Mouse (Mus musculus) stomach, embryonic 14.5 days (tissue): ENCODE data around the gene Nckap5l. TPM values are rescaled to one million over a fixed set of nuclear protein-coding genes. Genes with fewer than 3 reads are reported as not detected.
"Not testable (repeated sequence)": the region's sequence is repeated elsewhere in the genome, so short reads cannot be mapped to it uniquely, and the experiment has no call there.

ENCODE experiments used
- ATAC-seq: fragments of 200-750 bp; cut with Nextera tagmentation; 2 replicates; pipeline ENCODE4 v1.8.0; 2017; ENCODE audit warnings: low read depth, moderate TSS enrichment; ENCODE audit not compliant: insufficient number of reproducible peaks, insufficient read depth, low FRiP score
- H3K27ac ChIP-seq: fragments of 300-500 bp; sonication (generic); 2 replicates; pipeline ENCODE4 v1.5.1; 2014; ENCODE audit warnings: mild to moderate bottlenecking, low read length, moderate library complexity, mixed read lengths
- H3K27me3 ChIP-seq: fragments of 300-500 bp; sonication (generic); 2 replicates; pipeline ENCODE4 v1.6.1; 2014; ENCODE audit warnings: low read length, control low read depth, mixed read lengths; ENCODE audit not compliant: control insufficient read depth, insufficient read depth
- H3K36me3 ChIP-seq: fragments of 300-500 bp; sonication (generic); 2 replicates; pipeline ENCODE4 v1.6.1; 2014; ENCODE audit warnings: mild to moderate bottlenecking, control low read depth, low read length, moderate library complexity, mixed read lengths; ENCODE audit not compliant: control insufficient read depth, insufficient read depth
- H3K4me1 ChIP-seq: fragments of 300-500 bp; sonication (generic); 2 replicates; pipeline ENCODE4 v1.6.1; 2014; ENCODE audit warnings: low read length, control low read depth, mixed read lengths; ENCODE audit not compliant: control insufficient read depth, insufficient read depth
- H3K4me2 ChIP-seq: fragments of 300-500 bp; sonication (generic); replicated peaks from 2 replicates; pipeline ENCODE4 v1.6.1; 2014; ENCODE audit warnings: low read depth, low read length, control low read depth
- H3K4me3 ChIP-seq: fragments of 300-500 bp; sonication (generic); 2 replicates; pipeline ENCODE4 v1.5.1; 2014; ENCODE audit warnings: low read depth, low read length, control low read depth
- H3K9ac ChIP-seq: fragments of 300-500 bp; sonication (generic); replicated peaks from 2 replicates; pipeline ENCODE4 v1.6.1; 2014; ENCODE audit warnings: low read depth, mild to moderate bottlenecking, control low read depth, low read length, moderate library complexity, mixed read lengths
- H3K9me3 ChIP-seq: fragments of 300-500 bp; sonication (generic); 2 replicates; pipeline ENCODE4 v1.6.1; 2016; ENCODE audit warnings: low read depth, low read length, control low read depth; ENCODE audit not compliant: control insufficient read depth
- WGBS: fragments of 180-500 bp; shearing (Covaris S2); extraction: QIAGEN DNeasy Blood & Tissue Kit; methylation state at CpG from one replicate; pipeline ENCODE4 v1.1.7; 2014; 5-methylcytosine and 5-hydroxymethylcytosine counted together
- polyA plus RNA-seq: library from polyadenylated mRNA; unstranded; fragments of >200 nt; fragmentation: Nextera tagmentation; extraction: Ambion mirVana; gene quantifications from 2 replicates; pipeline ENCODE4 v1.2.1, GENCODE M21; 2014

The Nckap5l gene
- polyA plus RNA-seq, 1 experiment from 2014 or later = 8.9 TPM

DNA sequence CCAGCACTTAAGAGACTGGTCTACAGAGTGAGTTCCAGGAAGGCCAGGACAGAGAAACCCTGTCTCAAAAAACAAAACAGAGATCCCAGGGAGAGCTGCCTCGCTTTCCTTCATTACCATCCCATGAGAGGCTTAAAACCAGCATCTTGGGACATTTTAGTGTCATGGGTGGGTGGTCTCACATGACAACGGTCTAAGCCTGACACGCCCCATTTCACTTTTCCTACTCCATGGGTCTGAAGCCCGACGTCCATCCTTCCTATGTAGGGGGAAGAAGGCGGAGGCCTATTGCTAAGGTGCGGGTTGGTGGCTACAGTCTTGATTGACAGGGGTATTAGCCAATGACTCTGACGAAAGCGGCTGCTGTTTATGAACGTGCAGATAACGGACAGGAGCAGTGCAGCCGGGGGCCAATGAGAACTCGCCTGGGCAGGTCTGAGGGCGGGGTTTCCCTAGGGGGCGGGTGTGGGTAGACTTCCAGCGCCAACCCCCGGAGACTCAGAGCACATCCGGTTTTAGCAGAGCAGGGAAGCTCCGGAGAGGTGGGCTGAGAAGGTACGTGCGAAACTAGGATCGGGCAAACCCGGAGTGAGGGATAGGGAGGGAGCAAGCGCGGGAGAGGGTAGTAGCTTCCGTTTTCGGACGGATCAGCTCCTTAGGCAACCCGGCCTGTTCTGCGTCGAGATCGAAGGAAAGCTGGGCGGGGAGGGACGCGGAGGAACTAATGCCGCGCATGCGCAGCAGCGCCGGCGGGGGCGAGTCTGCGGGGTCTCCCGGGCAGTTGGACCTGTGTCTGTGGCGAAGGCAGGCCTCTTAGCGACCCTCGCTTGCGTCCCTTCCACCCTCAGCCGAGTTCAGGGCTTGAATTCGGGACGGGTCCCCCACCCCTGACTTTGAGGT lies 64.8 kb downstream of the Nckap5l start, which contains the start of gene Tmbim6:
Gene Tmbim6, plus strand, starts transcription at position 397 of the 900 bp plus-strand sequence.
- Histone ChIP-seq H3K36me3 (no peaks in the 10 kb centered on the region), H3K4me2 (peak within 1 kb of the TSS; percentile 72), H3K4me3 (peak within 1 kb of the TSS; percentile 89), H3K9ac (peak within 1 kb of the TSS; percentile 85), H3K4me1 (peaks cover 33% of the 10 kb centered on the region), H3K27ac (peak within 1 kb of the TSS; percentile 91), H3K27me3 (no peaks in the 10 kb centered on the region), H3K9me3 (no peaks in the 10 kb centered on the region)
- ATAC-seq = peak; percentile 99
- under 1% methylated on average over 51 of the region's 51 CpGs for WGBS

- 83% methylated on average over 6 of the region's 6 CpGs for WGBS
- Histone ChIP-seq H3K27ac (peak overlapping the region; percentile 0; the same call in 1 of the 2 replicates), H3K36me3 (no peaks in the 10 kb centered on the region), H3K9ac (no peak overlapping the region; the same call in 1 of the 2 replicates), H3K4me1 (peaks cover 30% of the 10 kb centered on the region), H3K27me3 (no peaks in the 10 kb centered on the region), H3K4me2 (peak overlapping the region; percentile 72), H3K9me3 (no peaks in the 10 kb centered on the region), H3K4me3 (peak overlapping the region; percentile 89)
- ATAC-seq = no peak
Measured at GRCm38 (mm10) chr15:99391975-99392374, 65.6 kb downstream of the Nckap5l start.

DNA sequence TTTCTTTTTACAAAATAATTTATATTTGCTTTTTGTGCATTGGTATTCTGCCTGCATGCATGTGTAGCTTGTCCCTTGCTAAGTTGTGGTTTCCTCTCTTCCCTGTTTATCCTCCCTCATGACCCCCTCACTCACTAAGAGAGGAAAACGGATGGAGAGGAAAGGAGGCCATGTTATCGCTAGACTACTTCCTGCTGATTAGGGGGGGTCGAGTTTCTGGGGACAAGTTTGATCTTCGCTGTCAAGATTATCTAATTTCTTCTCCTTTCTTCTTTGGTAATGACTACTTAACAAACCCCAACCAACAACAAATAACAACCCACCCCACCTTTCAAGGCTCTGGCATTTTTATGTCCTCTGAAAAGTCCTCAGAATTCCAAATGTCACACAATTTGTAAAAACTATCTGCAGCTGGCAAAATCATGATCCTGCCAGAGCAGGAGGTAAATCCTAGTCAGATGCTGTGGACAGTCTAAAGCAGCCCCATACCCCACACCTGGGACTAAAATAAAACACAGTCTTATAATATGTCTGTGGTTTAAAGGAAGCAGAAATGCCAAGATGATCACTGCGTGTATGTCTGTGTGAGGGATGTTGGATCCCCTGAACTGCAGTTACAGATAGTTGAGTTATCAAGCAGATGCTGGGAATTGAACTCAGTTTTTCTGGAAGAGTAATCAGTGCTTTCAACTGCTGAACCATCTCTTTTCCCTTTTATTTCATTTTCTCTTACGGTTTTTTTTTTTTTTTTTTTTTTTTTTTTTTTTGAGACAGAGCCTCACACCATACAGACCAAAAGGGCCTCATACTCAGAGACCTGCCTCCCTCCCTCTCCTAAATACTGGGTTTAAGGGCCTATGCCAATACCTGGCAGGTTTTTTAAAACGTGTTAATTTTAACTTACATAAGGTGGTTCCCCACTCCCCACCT lies 66.8 kb downstream of the Nckap5l start:
- H3K4me3 ChIP-seq = no peak overlapping the region
- H3K4me1 ChIP-seq = peaks cover 18% of the 10 kb centered on the region
- H3K27me3 ChIP-seq = no peaks in the 10 kb centered on the region
- no peaks in the 10 kb centered on the region for H3K9me3 ChIP-seq
- no peaks in the 10 kb centered on the region for H3K36me3 ChIP-seq
- no peak overlapping the region for H3K4me2 ChIP-seq
- no peak overlapping the region for H3K27ac ChIP-seq
- no peak for ATAC-seq
- 59% methylated on average over 7 of the region's 7 CpGs for WGBS
- H3K9ac ChIP-seq = no peak overlapping the region

DNA sequence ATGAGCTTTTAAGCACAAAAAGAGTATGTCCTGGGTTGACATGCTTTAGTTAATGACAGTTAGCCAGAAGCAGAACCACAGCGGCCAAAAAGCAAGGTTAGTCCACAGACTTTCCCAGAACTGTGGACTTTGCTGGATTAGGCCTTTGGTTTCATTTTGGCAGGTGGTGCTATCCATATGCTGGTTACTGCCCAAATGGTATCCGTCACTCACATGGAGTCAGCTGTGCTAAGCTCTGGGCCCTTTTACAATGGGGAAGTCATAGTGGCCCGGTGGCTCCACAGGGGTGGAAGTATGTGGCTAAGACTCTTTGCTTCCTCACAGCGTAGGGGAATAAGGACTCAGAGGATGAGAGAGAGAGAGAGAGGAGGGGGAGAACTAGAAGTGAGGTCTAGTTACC lies 69.6 kb downstream of the Nckap5l start:
- H3K9ac ChIP-seq = no peak overlapping the region
- H3K27ac ChIP-seq = no peak overlapping the region
- WGBS = 67% methylated on average over 4 of the region's 4 CpGs
- ATAC-seq = no peak
- no peak overlapping the region for H3K4me3 ChIP-seq
- no peaks in the 10 kb centered on the region for H3K27me3 ChIP-seq
- 0 out of 2 replicates have a peak, but pooled peaks cover 2% of the 10 kb centered on the region for H3K4me1 ChIP-seq
- no peak overlapping the region for H3K4me2 ChIP-seq
- no peaks in the 10 kb centered on the region for H3K9me3 ChIP-seq
- H3K36me3 ChIP-seq = no peaks in the 10 kb centered on the region

- H3K9ac ChIP-seq = no peak overlapping the region
- WGBS = 76% methylated on average over 3 of the region's 3 CpGs
- H3K27ac ChIP-seq = no peak overlapping the region
- H3K36me3 ChIP-seq = no peaks in the 10 kb centered on the region
- ATAC-seq = no peak
- H3K4me1 ChIP-seq = no peaks in the 10 kb centered on the region
- H3K9me3 ChIP-seq = no peaks in the 10 kb centered on the region
- H3K4me2 ChIP-seq = no peak overlapping the region
- H3K4me3 ChIP-seq = no peak overlapping the region
- H3K27me3 ChIP-seq = no peaks in the 10 kb centered on the region
Measured at GRCm38 (mm10) chr15:99386796-99387195, 70.8 kb downstream of the Nckap5l start.

DNA sequence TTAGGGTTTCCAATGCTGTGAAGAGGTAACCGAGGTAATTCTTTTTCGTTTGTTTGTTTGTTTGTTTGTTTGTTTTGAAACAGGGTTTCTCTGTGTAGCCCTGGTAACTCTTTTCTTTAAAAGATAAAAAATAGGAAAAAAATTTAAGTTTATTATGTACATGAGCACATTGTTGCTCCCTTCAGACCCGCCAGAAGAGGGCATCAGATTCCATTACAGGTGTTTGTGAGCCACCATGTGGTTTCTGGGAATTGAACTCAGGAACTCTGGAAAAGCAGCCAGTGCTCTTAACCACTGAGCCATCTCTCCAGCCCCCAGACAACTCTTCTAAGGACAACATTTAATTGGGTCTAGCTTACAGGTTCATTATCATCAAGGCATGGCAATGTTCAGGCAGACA lies 71.4 kb downstream of the Nckap5l start:
- H3K9ac ChIP-seq, H3K27me3 ChIP-seq, H3K36me3 ChIP-seq, H3K27ac ChIP-seq, H3K4me3 ChIP-seq, H3K4me1 ChIP-seq, H3K4me2 ChIP-seq, ATAC-seq, H3K9me3 ChIP-seq: not testable (repeated sequence)
- WGBS = 59% methylated on average over 3 of the region's 3 CpGs

- H3K4me1 ChIP-seq = no peaks in the 10 kb centered on the region
- H3K36me3 ChIP-seq = no peaks in the 10 kb centered on the region
- ATAC-seq = no peak
- no peak overlapping the region for H3K4me2 ChIP-seq
- no peak overlapping the region for H3K9ac ChIP-seq
- no peaks in the 10 kb centered on the region for H3K9me3 ChIP-seq
- H3K27ac ChIP-seq = no peak overlapping the region
- H3K4me3 ChIP-seq = no peak overlapping the region
- 47% methylated on average over 6 of the region's 6 CpGs for WGBS
- no peaks in the 10 kb centered on the region for H3K27me3 ChIP-seq
Measured at GRCm38 (mm10) chr15:99384071-99384470, 73.5 kb downstream of the Nckap5l start.

GRCm38 (mm10) chr15:99382893-99383292 lies 74.7 kb downstream of the Nckap5l start:
- H3K27me3 ChIP-seq = no peaks in the 10 kb centered on the region
- no peak overlapping the region for H3K4me2 ChIP-seq
- no peaks in the 10 kb centered on the region; the same call in 1 of the 2 replicates for H3K9me3 ChIP-seq
- no peak for ATAC-seq
- H3K9ac ChIP-seq = no peak overlapping the region
- H3K4me3 ChIP-seq = no peak overlapping the region
- H3K4me1 ChIP-seq = no peaks in the 10 kb centered on the region
- no peaks in the 10 kb centered on the region for H3K36me3 ChIP-seq
- no peak overlapping the region for H3K27ac ChIP-seq
